Mouse (Mus musculus) midbrain, embryonic 16.5 days (tissue): ENCODE measurements at regions not wholly inside any gene's neighbourhood (a gene's known extent, or its start where the extent isn't known, plus 50 kb on each side); places are given as distances from the start of the nearest gene placed in this dataset.

Experiments
- ATAC-seq: fragments of 200-750 bp; cut with Nextera tagmentation; 2 replicates; pipeline ENCODE4 v1.8.0; 2017; ENCODE audit warnings: moderate TSS enrichment
- H3K27ac ChIP-seq: fragments of 300-500 bp; sonication (generic); 2 replicates; pipeline ENCODE4 v1.5.1; 2014; ENCODE audit warnings: mild to moderate bottlenecking, low read length, mixed read lengths
- H3K27me3 ChIP-seq: fragments of 300-500 bp; sonication (generic); 2 replicates; pipeline ENCODE4 v1.6.1; 2014; ENCODE audit warnings: low read depth, low read length, mixed read lengths; ENCODE audit not compliant: control insufficient read depth, insufficient read depth
- H3K36me3 ChIP-seq: fragments of 300-500 bp; sonication (generic); 2 replicates; pipeline ENCODE4 v1.6.1; 2014; ENCODE audit warnings: mild to moderate bottlenecking, low read length, moderate library complexity, mixed read lengths; ENCODE audit not compliant: control insufficient read depth, insufficient read depth
- H3K4me1 ChIP-seq: fragments of 300-500 bp; sonication (generic); 2 replicates; pipeline ENCODE4 v1.6.1; 2014; ENCODE audit warnings: mild to moderate bottlenecking, low read length, mixed read lengths; ENCODE audit not compliant: control insufficient read depth, insufficient read depth
- H3K4me2 ChIP-seq: fragments of 300-500 bp; sonication (generic); 2 replicates; pipeline ENCODE4 v1.6.1; 2014; ENCODE audit warnings: mild to moderate bottlenecking, low read length, mixed read lengths
- H3K4me3 ChIP-seq: fragments of 300-500 bp; sonication (generic); 2 replicates; pipeline ENCODE4 v1.5.1; 2014; ENCODE audit warnings: low read depth, mild to moderate bottlenecking, low read length, moderate library complexity, mixed read lengths
- H3K9ac ChIP-seq: fragments of 300-500 bp; sonication (generic); 2 replicates; pipeline ENCODE4 v1.6.1; 2014; ENCODE audit warnings: low read depth, low read length, mixed read lengths
- H3K9me3 ChIP-seq: fragments of 300-500 bp; sonication (generic); replicated peaks from 2 replicates; pipeline ENCODE4 v1.6.1; 2014; ENCODE audit warnings: mild to moderate bottlenecking, low read length, mixed read lengths; ENCODE audit not compliant: control insufficient read depth, poor library complexity, severe bottlenecking
- WGBS: fragments of 180-500 bp; shearing (Covaris S2); extraction: QIAGEN DNeasy Blood & Tissue Kit; methylation state at CpG from one replicate; pipeline ENCODE4 v1.1.7; 2014; 5-methylcytosine and 5-hydroxymethylcytosine counted together

- Histone ChIP-seq H3K27ac (no peak overlapping the region), H3K4me2 (no peak overlapping the region), H3K9ac (no peak overlapping the region), H3K9me3 (0 out of 2 replicates have a peak, but pooled peaks cover 3% of the 10 kb centered on the region), H3K4me3 (no peak overlapping the region), H3K4me1 (no peaks in the 10 kb centered on the region), H3K36me3 (no peaks in the 10 kb centered on the region), H3K27me3 (no peaks in the 10 kb centered on the region)
- 32% methylated on average over 1 of the region's 1 CpGs for WGBS
- ATAC-seq: 0 out of 2 replicates have a peak, but pooled peaks have one; percentile 17
These were observed 525.5 kb downstream of the Zfp352 start for GRCm38 (mm10) chr4:90744106-90744505.
